Mouse (Mus musculus) kidney, adult 2 months (tissue): ENCODE measurements around the gene Inpp5f. TPM values are rescaled to one million over a fixed set of nuclear protein-coding genes. Genes with fewer than 3 reads are reported as not detected.

Source experiments
- DNase-seq: peaks from one replicate; pipeline ENCODE4 v3.0.0; 2021
- H3K27ac ChIP-seq: fragments of 200-500 bp; 2 replicates; pipeline ENCODE4 v1.5.1; 2012; ENCODE audit warnings: low read depth, low read length, control low read depth, inconsistent platforms; ENCODE audit not compliant: insufficient read depth
- H3K27me3 ChIP-seq: fragments of 200-500 bp; replicated peaks from 2 replicates; pipeline ENCODE4 v1.6.1; 2012; ENCODE audit warnings: mild to moderate bottlenecking, moderate library complexity, low read length, inconsistent platforms; ENCODE audit not compliant: control insufficient read depth, insufficient read depth
- H3K36me3 ChIP-seq: fragments of 200-500 bp; 2 replicates; pipeline ENCODE4 v1.6.1; 2012; ENCODE audit warnings: mild to moderate bottlenecking, moderate library complexity, low read length, inconsistent platforms; ENCODE audit not compliant: control insufficient read depth, insufficient read depth
- H3K4me1 ChIP-seq: fragments of 200-500 bp; 2 replicates; pipeline ENCODE4 v1.6.1; 2011; ENCODE audit warnings: low read length; ENCODE audit not compliant: control insufficient read depth, insufficient read depth
- H3K4me3 ChIP-seq: fragments of 200-500 bp; 2 replicates; pipeline ENCODE4 v1.5.1; 2011; ENCODE audit warnings: mild to moderate bottlenecking, low read depth, low read length, control low read depth; ENCODE audit not compliant: insufficient read depth
- CTCF ChIP-seq: fragments of 200-500 bp; conservative IDR thresholded peaks from 2 replicates; pipeline ENCODE4 v1.5.1; 2011; ENCODE audit warnings: low read depth, mild to moderate bottlenecking, control low read depth, low read length, moderate library complexity, mixed read lengths; ENCODE audit not compliant: insufficient read depth, insufficient read length
- POLR2A ChIP-seq: fragments of 200-500 bp; IDR thresholded peaks from one replicate; pipeline ENCODE4 v1.6.1; 2011; ENCODE audit warnings: low read depth, low read length, control low read depth
- WGBS: fragments of 180-500 bp; shearing (Covaris S2); methylation state at CpG from one replicate; pipeline ENCODE4 v1.1.7; 2018; 5-methylcytosine and 5-hydroxymethylcytosine counted together
- polyA plus RNA-seq: library from polyadenylated mRNA; depleted of rRNA; stranded (reverse); fragments of >200 nt; gene quantifications from 2 replicates; pipeline ENCODE4 v1.2.3, GENCODE M21; 2012

The Inpp5f gene
- polyA plus RNA-seq, 1 experiment: 14.6 TPM

GRCm38 (mm10) chr7:128572030-128572429, 39.1 kb upstream of the Inpp5f start:
- no peak overlapping the region for H3K4me3 ChIP-seq
- WGBS: 72% methylated on average over 4 of the region's 4 CpGs
- TF ChIP-seq CTCF (no peak), POLR2A (no peak)
- no peaks in the 10 kb centered on the region for H3K27me3 ChIP-seq
- no peaks in the 10 kb centered on the region for H3K4me1 ChIP-seq
- H3K36me3 ChIP-seq: no peaks in the 10 kb centered on the region
- DNase-seq: no peak
- no peak overlapping the region for H3K27ac ChIP-seq

GRCm38 (mm10) chr7:128575211-128575610, 35.9 kb upstream of the Inpp5f start:
- H3K27ac ChIP-seq: no peak overlapping the region
- 95% methylated on average over 5 of the region's 5 CpGs for WGBS
- no peak overlapping the region for H3K4me3 ChIP-seq
- no peaks in the 10 kb centered on the region for H3K36me3 ChIP-seq
- TF ChIP-seq CTCF (no peak), POLR2A (no peak)
- no peak for DNase-seq
- H3K27me3 ChIP-seq: no peaks in the 10 kb centered on the region
- H3K4me1 ChIP-seq: no peaks in the 10 kb centered on the region

GRCm38 (mm10) chr7:128575794-128576193, 35.3 kb upstream of the Inpp5f start:
- WGBS: 73% methylated on average over 2 of the region's 2 CpGs
- H3K36me3 ChIP-seq: no peaks in the 10 kb centered on the region
- no peak for TF ChIP-seq CTCF
- no peaks in the 10 kb centered on the region for H3K27me3 ChIP-seq
- no peak for DNase-seq
- no peak overlapping the region for H3K4me3 ChIP-seq
- H3K27ac ChIP-seq: no peak overlapping the region
- no peaks in the 10 kb centered on the region for H3K4me1 ChIP-seq

- TF ChIP-seq CTCF (no peak), POLR2A (no peak)
- 29% methylated on average over 1 of the region's 1 CpGs for WGBS
- no peak overlapping the region for H3K27ac ChIP-seq
- no peaks in the 10 kb centered on the region for H3K27me3 ChIP-seq
- DNase-seq: no peak
- no peaks in the 10 kb centered on the region for H3K36me3 ChIP-seq
- H3K4me3 ChIP-seq: no peak overlapping the region
- H3K4me1 ChIP-seq: no peaks in the 10 kb centered on the region
Observed at GRCm38 (mm10) chr7:128577607-128578006, 33.5 kb upstream of the Inpp5f start.

- DNase-seq: no peak
- 85% methylated on average over 10 of the region's 10 CpGs for WGBS
- Histone ChIP-seq H3K4me3 (no peak overlapping the region), H3K4me1 (peaks cover 5% of the 10 kb centered on the region; the same call in 1 of the 2 replicates), H3K27ac (no peak overlapping the region), H3K36me3 (no peaks in the 10 kb centered on the region), H3K27me3 (no peaks in the 10 kb centered on the region)
- TF ChIP-seq CTCF: no peak
- TF ChIP-seq POLR2A: no peak
Observed at GRCm38 (mm10) chr7:128578199-128578945, 32.8 kb upstream of the Inpp5f start.

GRCm38 (mm10) chr7:128579381-128579780, 31.7 kb upstream of the Inpp5f start:
- H3K4me1 ChIP-seq: peaks cover 5% of the 10 kb centered on the region; the same call in 1 of the 2 replicates
- no peak overlapping the region for H3K27ac ChIP-seq
- DNase-seq: no peak
- TF ChIP-seq CTCF (no peak), POLR2A (no peak)
- H3K27me3 ChIP-seq: no peaks in the 10 kb centered on the region
- H3K36me3 ChIP-seq: no peaks in the 10 kb centered on the region
- 76% methylated on average over 2 of the region's 2 CpGs for WGBS
- no peak overlapping the region for H3K4me3 ChIP-seq

GRCm38 (mm10) chr7:128580318-128580717, 30.8 kb upstream of the Inpp5f start:
- no peak for DNase-seq
- H3K4me1 ChIP-seq: peaks cover 5% of the 10 kb centered on the region; the same call in 1 of the 2 replicates
- no peak overlapping the region for H3K27ac ChIP-seq
- no peaks in the 10 kb centered on the region for H3K36me3 ChIP-seq
- no peak overlapping the region for H3K4me3 ChIP-seq
- TF ChIP-seq CTCF: no peak
- no peak for TF ChIP-seq POLR2A
- H3K27me3 ChIP-seq: no peaks in the 10 kb centered on the region
- 96% methylated on average over 6 of the region's 6 CpGs for WGBS
